Mouse (Mus musculus): ENCODE results near the gene Ankdd1a. TPM values are rescaled to one million over a fixed set of nuclear protein-coding genes. Genes with fewer than 3 reads are reported as not detected.

Ankdd1a gene
- polyA plus RNA-seq, 2 experiments, result 0.06 TPM; not detected in 1

DNA sequence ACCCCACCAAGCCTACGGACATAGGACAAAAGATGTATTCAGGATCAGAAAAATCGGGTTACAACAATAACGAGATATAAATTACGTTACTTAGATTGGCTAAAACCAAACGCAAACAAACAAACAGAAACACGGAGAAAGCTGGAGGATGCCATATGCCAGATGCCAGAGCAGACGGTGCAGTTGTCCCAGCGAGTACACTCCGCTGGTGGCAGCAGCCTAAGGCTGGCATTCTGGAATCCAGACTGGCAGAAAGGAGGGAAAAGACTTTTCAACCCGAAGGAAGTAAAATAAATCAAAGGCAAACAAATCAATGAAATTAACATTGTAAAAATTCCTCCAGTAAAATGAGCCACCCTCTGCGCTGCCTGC, 498 bp upstream of the Ankdd1a start:
- Histone ChIP-seq H3K36me3 (replicated peaks; ENCODE audit: control insufficient read depth, insufficient read depth, low read depth) (no peaks in the 10 kb centered on the region), H3K4me3 (ENCODE audit: insufficient read depth in 1 of 2, low read depth in 2 of 2, low read length in 2 of 2) (no peak overlapping the region), H3K27ac (no peak overlapping the region), H3K27me3 (ENCODE audit: control insufficient read depth, insufficient read depth, low read length) (peaks cover 6% of the 10 kb centered on the region), H3K9ac (replicated peaks) (no peak overlapping the region), H3K4me2 (ENCODE audit: low read depth) (no peak overlapping the region), H3K9me3 (ENCODE audit: control insufficient read depth, low read length) (no peaks in the 10 kb centered on the region), H3K4me1 (replicated peaks; ENCODE audit: control insufficient read depth in 2 of 2, insufficient read depth in 2 of 2, low read length in 1 of 2) (peaks cover 2 to 3% of the 10 kb centered on the region in 2 experiments; a peak in 3 of 4 replicates)
- no peak for DNase-seq (ENCODE audit: low read depth in 3 of 3, low spot score in 3 of 3)
- ATAC-seq (ENCODE audit: insufficient read depth), result no peak
- WGBS (ENCODE audit: insufficient replicate concordance), result 41% methylated on average over 11 of the region's 11 CpGs
- TF ChIP-seq EP300 (IDR thresholded peaks at IDR 0.05; ENCODE audit: low read depth), result no peak
- no peak for TF ChIP-seq CTCF (IDR thresholded peaks at IDR 0.05; ENCODE audit: low read depth)

DNA sequence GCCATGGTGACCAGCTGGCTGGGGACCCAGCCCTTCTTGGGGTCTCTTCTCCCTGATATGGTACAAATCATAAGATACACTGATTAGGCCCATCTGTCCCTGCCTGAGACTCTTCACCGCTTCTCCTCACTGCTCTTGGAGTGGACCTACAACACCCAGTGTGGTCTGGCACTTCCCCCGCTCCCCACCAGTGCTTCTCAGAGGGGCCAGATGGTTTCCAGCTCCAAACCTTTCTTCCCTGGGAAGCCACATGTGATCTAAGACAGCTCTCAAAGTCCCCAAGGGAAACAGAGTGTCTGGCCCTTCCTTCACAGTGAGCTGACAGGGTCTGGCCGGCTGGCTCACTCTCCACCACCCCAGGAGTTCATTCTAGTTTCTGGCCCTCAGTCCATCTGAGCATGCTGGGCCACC, 5.1 kb downstream of the Ankdd1a start:
- WGBS (ENCODE audit: insufficient replicate concordance), result 58% methylated on average over 3 of the region's 3 CpGs
- no peak overlapping the region for H3K4me3 ChIP-seq (ENCODE audit: insufficient read depth in 1 of 2, low read depth in 2 of 2, low read length in 2 of 2)
- no peak overlapping the region for H3K27ac ChIP-seq
- TF ChIP-seq CTCF (IDR thresholded peaks at IDR 0.05; ENCODE audit: low read depth) (no peak), EP300 (IDR thresholded peaks at IDR 0.05; ENCODE audit: low read depth) (no peak)
- H3K9ac ChIP-seq (replicated peaks), result no peak overlapping the region
- no peaks in the 10 kb centered on the region for H3K36me3 ChIP-seq (replicated peaks; ENCODE audit: control insufficient read depth, insufficient read depth, low read depth)
- DNase-seq (ENCODE audit: low read depth in 3 of 3, low spot score in 3 of 3), result no peak
- no peak for ATAC-seq (ENCODE audit: insufficient read depth)
- H3K4me2 ChIP-seq (ENCODE audit: low read depth), result no peak overlapping the region
- no peaks in the 10 kb centered on the region for H3K27me3 ChIP-seq (ENCODE audit: control insufficient read depth, insufficient read depth, low read length)
- no peaks in the 10 kb centered on the region for H3K9me3 ChIP-seq (ENCODE audit: control insufficient read depth, low read length)
- H3K4me1 ChIP-seq (replicated peaks; ENCODE audit: control insufficient read depth in 2 of 2, insufficient read depth in 2 of 2, low read length in 1 of 2), result no peaks in the 10 kb centered on the region

DNA sequence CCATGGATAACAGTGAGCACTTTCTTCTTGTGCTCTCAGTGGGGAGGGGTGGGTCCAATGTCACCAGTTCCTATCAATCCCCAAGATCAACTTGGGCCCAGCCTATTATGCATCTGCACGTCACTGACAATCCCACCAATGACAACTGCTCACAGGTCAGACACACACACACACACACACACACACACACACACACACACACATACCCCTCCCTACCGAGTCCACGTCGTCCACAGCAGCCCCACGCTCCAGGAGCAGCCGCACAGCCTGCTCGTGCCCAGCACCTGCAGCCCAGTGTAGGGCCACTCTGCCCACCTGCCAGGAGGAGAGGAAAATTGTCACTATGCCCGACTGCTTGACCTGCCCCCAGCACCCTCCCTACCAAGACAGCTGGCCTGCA, 5.6 kb downstream of the Ankdd1a start:
- DNase-seq (ENCODE audit: low read depth in 3 of 3, low spot score in 3 of 3) (no peak), ATAC-seq (ENCODE audit: insufficient read depth) (no peak)
- H3K9ac ChIP-seq (replicated peaks), result no peak overlapping the region
- no peak overlapping the region for H3K27ac ChIP-seq
- no peak overlapping the region for H3K4me2 ChIP-seq (ENCODE audit: low read depth)
- H3K36me3 ChIP-seq (replicated peaks; ENCODE audit: control insufficient read depth, insufficient read depth, low read depth), result no peaks in the 10 kb centered on the region
- no peaks in the 10 kb centered on the region for H3K27me3 ChIP-seq (ENCODE audit: control insufficient read depth, insufficient read depth, low read length)
- TF ChIP-seq EP300 (IDR thresholded peaks at IDR 0.05; ENCODE audit: low read depth), result no peak
- no peak for TF ChIP-seq CTCF (IDR thresholded peaks at IDR 0.05; ENCODE audit: low read depth)
- 52% methylated on average over 8 of the region's 8 CpGs for WGBS (ENCODE audit: insufficient replicate concordance)
- H3K4me3 ChIP-seq (ENCODE audit: insufficient read depth in 1 of 2, low read depth in 2 of 2, low read length in 2 of 2), result no peak overlapping the region
- no peaks in the 10 kb centered on the region for H3K4me1 ChIP-seq (replicated peaks; ENCODE audit: control insufficient read depth in 2 of 2, insufficient read depth in 2 of 2, low read length in 1 of 2)
- H3K9me3 ChIP-seq (ENCODE audit: control insufficient read depth, low read length), result no peaks in the 10 kb centered on the region

DNA sequence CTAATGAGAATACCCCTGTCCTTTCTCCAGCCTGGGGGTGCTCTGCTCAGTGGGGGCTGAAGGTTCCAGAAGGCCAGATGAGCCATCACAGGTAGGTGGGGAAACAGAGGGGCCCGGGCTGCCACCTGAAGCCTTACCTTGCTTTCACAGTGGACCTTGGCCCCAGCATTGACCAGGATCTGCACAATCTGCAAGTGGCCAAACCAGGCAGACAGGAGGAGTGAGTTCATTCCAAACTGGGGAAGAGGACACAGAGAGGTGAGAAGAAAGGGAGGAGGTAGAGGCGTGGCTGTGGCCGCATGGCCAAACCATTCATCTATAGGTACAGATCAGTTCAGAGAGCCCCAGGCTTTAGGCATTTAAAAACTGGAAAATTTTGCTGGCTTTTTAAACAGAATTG, 7.5 kb downstream of the Ankdd1a start:
- no peaks in the 10 kb centered on the region for H3K36me3 ChIP-seq (replicated peaks; ENCODE audit: control insufficient read depth, insufficient read depth, low read depth)
- H3K27me3 ChIP-seq (ENCODE audit: control insufficient read depth, insufficient read depth, low read length), result no peaks in the 10 kb centered on the region
- WGBS (ENCODE audit: insufficient replicate concordance), result 61% methylated on average over 3 of the region's 3 CpGs
- H3K9ac ChIP-seq (replicated peaks), result no peak overlapping the region
- TF ChIP-seq EP300 (IDR thresholded peaks at IDR 0.05; ENCODE audit: low read depth) (no peak), CTCF (IDR thresholded peaks at IDR 0.05; ENCODE audit: low read depth) (no peak)
- no peaks in the 10 kb centered on the region for H3K4me1 ChIP-seq (replicated peaks; ENCODE audit: control insufficient read depth in 2 of 2, insufficient read depth in 2 of 2, low read length in 1 of 2)
- no peaks in the 10 kb centered on the region for H3K9me3 ChIP-seq (ENCODE audit: control insufficient read depth, low read length)
- ATAC-seq (ENCODE audit: insufficient read depth) (no peak), DNase-seq (ENCODE audit: low read depth in 3 of 3, low spot score in 3 of 3) (no peak)
- H3K4me2 ChIP-seq (ENCODE audit: low read depth), result no peak overlapping the region
- no peak overlapping the region for H3K4me3 ChIP-seq (ENCODE audit: insufficient read depth in 1 of 2, low read depth in 2 of 2, low read length in 2 of 2)
- H3K27ac ChIP-seq, result no peak overlapping the region

DNA sequence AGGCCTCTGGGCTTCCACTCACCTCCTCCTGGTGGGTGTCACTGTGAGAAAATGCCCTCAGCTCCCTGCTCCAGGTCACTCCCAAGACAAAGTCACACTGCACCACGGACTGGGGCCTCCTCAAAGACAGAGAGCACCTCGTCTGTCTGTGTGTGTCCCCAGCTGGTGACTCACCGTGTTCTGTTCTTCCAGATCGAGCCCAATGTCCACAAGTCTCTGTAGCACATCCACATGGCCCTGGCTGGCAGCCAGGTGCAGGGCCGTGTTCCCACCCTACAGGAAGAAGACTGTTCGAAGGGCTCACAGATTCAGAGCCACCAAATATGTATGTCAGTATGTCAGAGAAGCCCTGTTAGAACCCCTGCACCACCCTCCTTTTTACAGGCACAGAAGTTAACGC, 11.5 kb downstream of the Ankdd1a start:
- TF ChIP-seq CTCF (IDR thresholded peaks at IDR 0.05; ENCODE audit: low read depth) (no peak), EP300 (IDR thresholded peaks at IDR 0.05; ENCODE audit: low read depth) (no peak)
- H3K9ac ChIP-seq (replicated peaks), result no peak overlapping the region
- no peaks in the 10 kb centered on the region for H3K27me3 ChIP-seq (ENCODE audit: control insufficient read depth, insufficient read depth, low read length)
- no peak overlapping the region for H3K4me2 ChIP-seq (ENCODE audit: low read depth)
- ATAC-seq (ENCODE audit: insufficient read depth) (no peak), DNase-seq (ENCODE audit: low read depth in 3 of 3, low spot score in 3 of 3) (no peak)
- H3K36me3 ChIP-seq (replicated peaks; ENCODE audit: control insufficient read depth, insufficient read depth, low read depth), result no peaks in the 10 kb centered on the region
- H3K27ac ChIP-seq, result no peak overlapping the region
- H3K4me1 ChIP-seq (replicated peaks; ENCODE audit: control insufficient read depth in 2 of 2, insufficient read depth in 2 of 2, low read length in 1 of 2), result no peaks in the 10 kb centered on the region
- no peaks in the 10 kb centered on the region for H3K9me3 ChIP-seq (ENCODE audit: control insufficient read depth, low read length)
- 52% methylated on average over 7 of the region's 7 CpGs for WGBS (ENCODE audit: insufficient replicate concordance)
- H3K4me3 ChIP-seq (ENCODE audit: insufficient read depth in 1 of 2, low read depth in 2 of 2, low read length in 2 of 2), result no peak overlapping the region
